Mouse (Mus musculus) telencephalon, adult 2 months (tissue): ENCODE measurements around the gene Ip6k3.

Experiments used
- DNase-seq: peaks from one replicate; pipeline ENCODE4 v3.0.0-alpha.2; 2011; ENCODE audit warnings: low read depth, low spot score

Ip6k3 gene

DNA sequence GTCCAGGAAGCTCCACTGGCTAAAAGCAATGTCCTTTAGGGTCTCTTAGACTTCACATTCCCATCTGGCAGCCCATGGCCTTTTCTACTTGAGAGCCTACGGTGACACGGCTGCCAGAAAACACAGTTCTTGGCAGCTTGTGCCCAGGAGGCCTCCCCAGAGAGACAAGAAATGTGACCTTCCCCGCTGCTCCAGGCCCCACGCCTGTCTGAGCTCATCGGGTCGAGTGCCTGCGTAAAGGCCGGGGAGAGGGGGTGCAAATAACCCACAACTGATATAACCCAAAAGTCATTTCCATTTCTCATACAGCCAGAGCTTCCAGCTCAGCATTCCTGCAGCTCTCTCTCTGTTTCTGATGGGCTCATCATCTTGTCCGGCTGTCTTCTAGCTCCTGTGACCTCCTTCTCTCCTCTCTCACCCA, 13.8 kb downstream of the Ip6k3 start:
- no peak for DNase-seq

DNA sequence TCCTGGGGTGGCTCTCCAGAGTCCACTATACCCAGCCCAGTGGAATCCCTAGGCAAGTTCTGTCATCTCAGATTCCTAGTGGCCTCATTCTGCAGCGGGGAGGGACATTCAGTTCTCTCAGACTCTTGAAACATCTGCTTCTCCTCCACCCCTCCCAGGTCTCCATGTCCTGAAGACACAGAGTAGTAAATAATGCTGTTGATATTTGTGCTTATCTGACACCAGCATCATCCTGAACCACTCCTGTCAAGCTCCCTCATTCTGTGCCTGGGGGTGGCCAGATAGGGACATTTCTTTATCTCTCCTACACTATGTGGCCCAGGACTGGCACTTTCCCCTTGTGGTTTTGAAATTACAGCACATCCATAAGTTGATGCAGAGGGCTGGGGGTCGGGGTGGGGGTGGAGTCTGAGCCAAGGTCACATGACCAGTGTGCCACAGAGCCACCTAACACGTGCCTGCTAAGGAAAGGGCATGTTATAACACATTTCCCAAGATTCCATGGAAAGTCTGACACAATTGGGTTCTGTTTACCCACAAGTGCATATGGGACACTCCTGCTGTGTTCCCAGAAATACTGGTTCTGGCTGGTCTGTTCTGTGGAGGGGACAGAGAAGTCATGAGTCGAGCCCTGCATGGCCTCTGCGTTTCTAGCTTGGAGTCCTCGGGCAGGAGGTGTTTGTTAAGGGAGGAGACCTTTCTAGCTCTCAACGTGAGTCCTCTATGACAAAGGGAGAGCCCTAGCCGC, 14.4 kb downstream of the Ip6k3 start:
- no peak for DNase-seq

GRCm38 (mm10) chr17:27151411-27151810, 16.2 kb downstream of the Ip6k3 start:
- no peak for DNase-seq

GRCm38 (mm10) chr17:27150871-27151270, 16.7 kb downstream of the Ip6k3 start:
- DNase-seq, result no peak

- no peak for DNase-seq
Measured at GRCm38 (mm10) chr17:27146323-27146923, 21.2 kb downstream of the Ip6k3 start.

- no peak for DNase-seq
Measured at GRCm38 (mm10) chr17:27144152-27144551, 23.4 kb downstream of the Ip6k3 start.

- DNase-seq, result no peak
Measured at GRCm38 (mm10) chr17:27141971-27142450, 25.6 kb downstream of the Ip6k3 start.

DNA sequence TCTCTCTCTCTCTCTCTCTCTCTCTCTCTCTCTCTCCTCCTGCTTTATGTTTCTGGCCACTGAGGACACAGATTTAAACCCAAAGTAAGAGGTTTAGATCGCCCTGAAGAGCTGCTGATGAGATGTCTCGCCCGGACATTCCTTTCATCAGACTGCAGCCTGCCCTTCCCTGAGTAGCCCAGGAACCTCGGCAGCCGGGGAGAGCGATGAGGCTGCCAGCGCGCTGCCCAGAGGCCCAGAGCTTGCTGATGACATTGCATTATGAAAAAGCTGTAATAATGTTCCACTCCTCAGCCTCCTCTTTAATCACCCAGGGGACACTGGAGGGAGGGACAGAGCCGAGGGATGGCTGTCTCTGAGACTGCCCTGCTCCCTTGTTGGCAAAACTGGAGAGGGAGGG, 27.3 kb downstream of the Ip6k3 start:
- no peak for DNase-seq

DNA sequence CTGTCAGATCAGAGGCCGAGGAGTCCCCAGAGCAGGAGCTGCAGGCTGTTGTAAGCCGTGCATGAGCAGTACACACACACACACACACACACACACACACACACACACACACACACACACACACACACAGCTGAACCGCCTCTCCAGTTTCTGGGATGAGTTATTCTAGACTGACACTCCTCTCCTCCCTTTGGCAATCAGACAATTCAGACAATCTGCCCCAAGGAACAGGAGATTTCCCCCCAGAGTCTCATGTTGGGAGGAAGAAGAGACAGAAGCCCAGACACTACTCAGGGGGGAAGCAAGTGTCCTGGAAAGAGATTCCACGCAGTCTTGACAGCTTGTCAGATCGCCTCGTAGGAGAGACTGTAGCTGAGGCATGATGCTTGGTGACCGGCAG, 28.3 kb downstream of the Ip6k3 start:
- no peak for DNase-seq

DNA sequence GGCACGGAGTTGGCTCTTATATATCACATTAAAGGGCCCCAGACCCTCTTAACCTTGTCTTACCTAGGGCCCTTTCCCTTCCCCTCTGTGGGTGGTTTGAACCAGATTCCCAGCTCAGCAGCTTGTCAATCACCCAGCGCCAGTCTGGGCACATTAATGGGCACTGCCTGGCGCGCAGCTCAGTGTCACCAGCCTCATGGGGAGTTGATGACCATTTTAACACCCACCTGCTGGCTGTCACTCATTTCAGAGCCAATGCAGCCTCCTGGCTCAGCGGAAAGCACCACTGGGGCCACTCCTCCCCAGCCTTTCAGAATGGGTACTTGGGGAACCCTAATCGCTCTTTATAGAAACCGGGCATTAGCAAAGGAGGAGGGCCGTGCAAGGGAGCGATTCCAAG, 29.2 kb downstream of the Ip6k3 start:
- DNase-seq, result no peak

DNA sequence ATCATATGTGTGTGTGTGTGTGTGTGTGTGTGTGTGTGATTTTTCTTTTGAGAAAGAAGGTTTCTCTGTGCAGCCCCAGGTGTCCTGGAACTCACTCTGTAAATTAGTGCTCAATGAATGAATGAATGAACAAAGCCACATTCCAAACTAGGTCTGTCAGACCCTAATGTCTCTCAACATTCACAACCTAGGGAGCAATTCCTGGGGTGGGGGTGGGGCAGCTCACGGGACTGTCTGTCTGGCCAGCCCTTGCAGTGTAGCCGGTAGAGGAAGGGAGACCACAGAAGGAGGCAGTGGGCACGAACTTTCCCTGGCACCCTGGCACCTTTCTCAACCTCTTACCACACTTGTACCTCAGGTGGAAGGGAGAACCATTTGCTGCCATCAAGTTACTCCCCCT, 32.9 kb downstream of the Ip6k3 start:
- no peak for DNase-seq

GRCm38 (mm10) chr17:27134187-27134586, 33.4 kb downstream of the Ip6k3 start:
- DNase-seq, result no peak

DNA sequence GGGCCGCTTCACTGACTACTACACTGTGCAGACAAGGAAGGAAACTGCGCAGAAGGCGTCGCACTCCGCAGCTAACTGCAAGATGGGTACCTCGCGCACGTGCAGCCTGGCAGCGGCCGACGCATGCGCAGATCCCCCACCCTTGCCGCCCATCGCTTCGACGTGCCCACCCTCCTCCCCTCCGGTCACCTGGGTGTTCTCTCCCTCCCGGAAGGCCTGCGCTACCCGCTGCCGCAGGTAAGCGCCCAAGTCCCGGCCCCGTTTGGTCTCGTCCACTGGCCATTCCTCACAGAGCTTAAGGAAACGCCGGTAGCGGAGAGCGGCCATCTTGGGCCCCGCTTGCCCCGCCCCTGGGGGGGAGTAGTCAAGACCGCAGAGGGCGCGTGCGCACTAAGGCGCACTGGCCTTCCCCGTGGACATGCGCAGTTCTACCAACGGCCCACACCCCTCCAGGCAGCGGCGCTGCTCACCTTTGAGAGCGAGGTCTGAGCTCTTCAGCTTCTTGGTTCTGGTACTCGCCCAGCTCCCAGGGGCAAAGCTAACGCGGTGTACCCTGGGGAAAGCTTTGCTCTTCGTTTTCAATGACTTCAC, 33.9 kb downstream of the Ip6k3 start, which contains the start of gene Uqcc2:
Gene Uqcc2 (minus strand): TSS at position 366 of the 591 bp plus-strand sequence.
- peak; percentile 92 for DNase-seq

- DNase-seq, result peak; percentile 74
Measured at GRCm38 (mm10) chr17:27132238-27132637, 35.4 kb downstream of the Ip6k3 start.

DNA sequence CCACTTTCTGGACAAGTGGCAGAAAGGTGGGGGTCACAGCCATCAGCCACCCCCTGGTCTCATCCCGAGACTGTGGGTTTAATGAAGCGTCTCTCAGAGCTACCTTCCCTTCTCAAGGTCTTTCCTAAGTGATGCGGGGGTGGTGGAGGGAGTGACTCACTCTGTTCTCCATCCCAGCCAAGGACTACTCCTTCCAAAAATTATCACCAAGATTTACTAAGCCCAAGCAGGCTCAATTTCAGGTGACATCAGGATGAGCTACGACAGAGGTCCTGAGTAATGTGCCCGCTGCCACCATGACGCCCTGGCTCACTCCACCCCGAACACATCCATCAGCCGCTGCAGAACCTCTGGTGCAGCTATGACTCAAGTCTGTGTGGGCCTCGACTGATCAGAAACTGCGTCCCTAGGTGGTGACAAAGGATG, 36.3 kb downstream of the Ip6k3 start:
- no peak for DNase-seq

DNA sequence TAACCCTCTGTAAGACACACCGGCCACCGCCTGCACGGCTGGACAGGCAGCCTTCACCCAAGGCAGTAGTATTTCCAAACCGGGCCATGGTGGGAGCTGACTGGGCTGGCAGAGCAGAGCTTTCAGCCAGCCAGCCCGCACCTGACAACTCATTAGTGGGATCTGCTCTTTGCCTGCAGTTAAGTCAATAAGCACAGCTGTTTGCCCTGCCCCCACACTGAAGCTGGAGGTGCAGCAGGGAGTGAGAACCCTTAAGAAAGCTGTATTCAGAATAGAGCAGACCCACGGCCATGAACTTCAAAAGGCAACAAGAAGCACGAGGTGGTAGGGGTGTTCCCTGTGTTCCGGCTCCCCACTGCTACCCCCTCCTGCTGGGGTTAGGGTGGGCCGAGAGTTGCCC, 37.3 kb downstream of the Ip6k3 start:
- no peak for DNase-seq

DNA sequence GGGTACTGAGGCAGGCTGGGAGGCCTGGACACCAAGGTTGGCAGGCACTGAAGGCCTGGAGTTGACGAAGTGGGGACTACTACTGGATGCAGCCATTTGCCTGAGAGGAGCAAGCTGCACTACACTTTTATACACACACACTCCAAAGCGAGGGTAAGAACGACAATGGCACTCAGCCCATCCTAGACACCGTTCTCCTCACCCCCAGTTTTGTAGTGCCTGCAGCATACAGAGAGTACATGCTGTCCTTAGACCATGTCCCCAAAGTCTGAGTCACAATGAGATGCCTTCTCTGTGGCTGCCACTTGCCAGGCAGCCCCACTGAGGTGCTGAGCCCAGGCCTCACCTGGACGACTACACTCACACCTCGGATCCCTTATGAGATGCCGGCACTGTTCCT, 37.8 kb downstream of the Ip6k3 start:
- DNase-seq, result no peak

DNA sequence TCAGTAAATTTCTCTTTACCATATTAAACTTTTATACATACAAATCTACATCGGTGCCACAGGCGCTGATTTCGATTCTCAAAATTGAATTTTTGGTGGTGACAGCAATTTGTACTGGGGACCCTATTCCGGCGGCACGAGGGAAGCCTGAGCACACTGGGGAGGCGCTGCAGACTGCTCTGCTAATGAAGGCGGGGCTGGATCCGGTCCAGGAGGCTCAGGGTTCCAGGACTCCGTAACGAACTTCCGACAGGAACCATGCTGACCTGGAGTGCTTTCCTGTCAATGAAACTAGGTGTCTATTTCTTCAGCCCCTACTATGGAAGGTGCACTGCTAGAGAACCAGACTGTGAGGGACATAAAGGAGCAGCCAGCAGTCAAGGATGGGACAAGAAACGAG, 38.3 kb downstream of the Ip6k3 start:
- DNase-seq, result no peak

GRCm38 (mm10) chr17:27128189-27128588, 39.4 kb downstream of the Ip6k3 start:
- DNase-seq, result no peak

DNA sequence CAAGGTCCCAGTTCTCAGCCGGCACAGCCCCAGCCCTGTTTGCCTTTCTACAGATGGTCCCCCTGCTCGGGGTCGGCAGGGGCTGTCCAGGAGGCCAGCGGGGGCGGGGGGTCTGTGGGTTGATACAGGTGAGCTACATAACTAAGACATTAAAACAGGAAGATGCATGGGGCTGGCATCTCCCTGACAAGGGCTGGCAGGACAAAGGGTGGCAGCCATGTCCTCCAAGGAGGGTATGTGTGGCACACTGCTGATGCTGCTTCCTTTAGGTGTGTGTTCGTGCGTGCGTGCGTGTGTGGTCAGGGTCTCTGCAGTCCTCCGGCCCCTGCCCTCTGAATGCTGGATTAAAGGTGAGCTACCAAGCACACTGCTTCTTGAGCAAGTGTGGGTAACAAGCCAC, 40.6 kb downstream of the Ip6k3 start:
- DNase-seq, result no peak

GRCm38 (mm10) chr17:27125669-27126202, 41.9 kb downstream of the Ip6k3 start:
- no peak for DNase-seq

GRCm38 (mm10) chr17:27125185-27125584, 42.4 kb downstream of the Ip6k3 start:
- DNase-seq, result peak; percentile 66
